In genomic region chr10:22191035-22191434, GRCm38 (mm10) we compare ENCODE assay signal across 15 mouse cellular contexts. TPM values are rescaled to one million over a fixed set of nuclear protein-coding genes. Genes with fewer than 3 reads are reported as not detected.
DNase-seq lines count a peak whose midpoint lies in the region; ATAC-seq and TF ChIP-seq lines count a peak whose summit lies in the region.
"Not testable (repeated sequence)": the region's sequence is repeated elsewhere in the genome, so short reads cannot be mapped to it uniquely, and the experiment has no call there.
"Had no signal": no experiment of that assay in that cellular context is flagged by ENCODE, and none has a peak within 500 bp of the region (broad histone marks: within the 10 kb centered on the region; RNA-seq: fewer than 3 reads in every experiment).

No protein-coding gene starts in this region.

- not testable (repeated sequence) for TF ChIP-seq CTCF in forebrain, postnatal 0 days (IDR thresholded peaks at IDR 0.05; ENCODE audit: low read depth)

- peak; percentile 5 for DNase-seq in ZHBTc4 (ENCODE audit: low read depth, low spot score)
- DNase-seq in forebrain, postnatal 0 days; limb, embryonic 14.5 days (ENCODE audit: low spot score): not testable (repeated sequence)
- peak; percentile 18 for DNase-seq in hindbrain, embryonic 11.5 days (ENCODE audit: low spot score)
- peak; percentile 25 for DNase-seq in retina, postnatal 1 day

- H3K4me2 ChIP-seq in embryonic facial prominence, embryonic 13.5 days = peak overlapping the region; percentile 37
- H3K4me2 ChIP-seq in forebrain, postnatal 0 days (ENCODE audit: low read depth); hindbrain, embryonic 11.5 days (replicated peaks; ENCODE audit: low read depth, low read length); intestine, embryonic 16.5 days (ENCODE audit: low read depth, low read length): not testable (repeated sequence)
- H3K4me2 ChIP-seq in limb, embryonic 14.5 days (replicated peaks; ENCODE audit: low read depth, low read length, severe bottlenecking) = peak overlapping the region; percentile 10; the same call in 1 of the 2 replicates
- peak overlapping the region; percentile 39 for H3K4me2 ChIP-seq in midbrain, embryonic 16.5 days (ENCODE audit: low read length)

- not testable (repeated sequence) for H3K4me3 ChIP-seq in embryonic facial prominence, embryonic 13.5 days; forebrain, postnatal 0 days (ENCODE audit: low read depth, low read length); hindbrain, embryonic 11.5 days (ENCODE audit: low read depth, low read length); intestine, embryonic 16.5 days (ENCODE audit: low read length); limb, embryonic 14.5 days (replicated peaks; ENCODE audit: low read length); midbrain, embryonic 16.5 days (ENCODE audit: low read depth, low read length)

- H3K27me3 ChIP-seq in embryonic facial prominence, embryonic 13.5 days; forebrain, postnatal 0 days (ENCODE audit: insufficient read depth, low read length); hindbrain, embryonic 11.5 days (ENCODE audit: control insufficient read depth, insufficient read depth, low read length); intestine, embryonic 16.5 days (replicated peaks; ENCODE audit: control insufficient read depth, insufficient read depth, low read length); limb, embryonic 14.5 days (ENCODE audit: control insufficient read depth, insufficient read depth, low read length); midbrain, embryonic 16.5 days (ENCODE audit: control insufficient read depth, insufficient read depth, low read depth, low read length): not testable (repeated sequence)

- not testable (repeated sequence) for H3K9me3 ChIP-seq in embryonic facial prominence, embryonic 13.5 days; forebrain, postnatal 0 days (ENCODE audit: low read length); hindbrain, embryonic 11.5 days (ENCODE audit: control insufficient read depth, low read length); intestine, embryonic 16.5 days (ENCODE audit: control insufficient read depth, low read length); limb, embryonic 14.5 days (ENCODE audit: control insufficient read depth, low read length); midbrain, embryonic 16.5 days (replicated peaks; ENCODE audit: control insufficient read depth, low read length, poor library complexity, severe bottlenecking)

- H3K4me1 ChIP-seq in embryonic facial prominence, embryonic 13.5 days; forebrain, postnatal 0 days (ENCODE audit: insufficient read depth); hindbrain, embryonic 11.5 days (replicated peaks; ENCODE audit: control insufficient read depth, insufficient read depth, low read length); intestine, embryonic 16.5 days (ENCODE audit: control insufficient read depth, insufficient read depth, low read length); limb, embryonic 14.5 days (ENCODE audit: control insufficient read depth, insufficient read depth, low read length); midbrain, embryonic 16.5 days (ENCODE audit: control insufficient read depth, insufficient read depth, low read length): not testable (repeated sequence)

- H3K27ac ChIP-seq in embryonic facial prominence, embryonic 13.5 days; forebrain, postnatal 0 days (ENCODE audit: low read depth, low read length); hindbrain, embryonic 11.5 days (ENCODE audit: low read depth, low read length); intestine, embryonic 16.5 days (ENCODE audit: low read length); limb, embryonic 14.5 days (replicated peaks; ENCODE audit: low read depth, low read length); midbrain, embryonic 16.5 days (ENCODE audit: low read length): not testable (repeated sequence)

- 10% methylated on average over 10 of the region's 10 CpGs for WGBS in embryonic facial prominence, embryonic 13.5 days
- 1% methylated on average over 9 of the region's 10 CpGs for WGBS in forebrain, postnatal 0 days
- 3% methylated on average over 6 of the region's 10 CpGs for WGBS in hindbrain, embryonic 11.5 days
- WGBS in intestine, embryonic 16.5 days = 6% methylated on average over 6 of the region's 10 CpGs
- 3% methylated on average over 6 of the region's 10 CpGs for WGBS in limb, embryonic 14.5 days
- 8% methylated on average over 6 of the region's 10 CpGs for WGBS in midbrain, embryonic 16.5 days

- ATAC-seq in embryonic facial prominence, embryonic 13.5 days (ENCODE audit: insufficient number of reproducible peaks, insufficient read depth, low FRiP score, low TSS enrichment, low read depth) = 0 out of 2 replicates have a peak, but pooled peaks have one; percentile 53
- 0 out of 2 replicates have a peak, but pooled peaks have one; percentile 46 for ATAC-seq in forebrain, postnatal 0 days
- peak; percentile 84 for ATAC-seq in hindbrain, embryonic 11.5 days (ENCODE audit: low FRiP score)
- ATAC-seq in intestine, embryonic 16.5 days = peak; percentile 38; the same call in 1 of the 2 replicates
- ATAC-seq in limb, embryonic 14.5 days (ENCODE audit: low FRiP score, low read depth) = not testable (repeated sequence)
- ATAC-seq in midbrain, embryonic 16.5 days = peak; percentile 71

- H3K36me3 ChIP-seq in embryonic facial prominence, embryonic 13.5 days; forebrain, postnatal 0 days (ENCODE audit: insufficient read depth); hindbrain, embryonic 11.5 days (ENCODE audit: control insufficient read depth, insufficient read depth, low read length); intestine, embryonic 16.5 days (ENCODE audit: control insufficient read depth, insufficient read depth, low read length); limb, embryonic 14.5 days (ENCODE audit: control insufficient read depth, insufficient read depth, low read length); midbrain, embryonic 16.5 days (ENCODE audit: control insufficient read depth, insufficient read depth, low read length): not testable (repeated sequence)

- not testable (repeated sequence) for TF ChIP-seq POLR2A in limb, embryonic 14.5 days (IDR thresholded peaks at IDR 0.05; ENCODE audit: borderline replicate concordance, extremely low read depth, insufficient read depth, insufficient read length)

- H3K9ac ChIP-seq in embryonic facial prominence, embryonic 13.5 days; forebrain, postnatal 0 days; hindbrain, embryonic 11.5 days (ENCODE audit: low read depth, low read length); intestine, embryonic 16.5 days (ENCODE audit: low read depth, low read length); limb, embryonic 14.5 days (ENCODE audit: low read depth, low read length, severe bottlenecking); midbrain, embryonic 16.5 days (ENCODE audit: low read depth, low read length): not testable (repeated sequence)

RNA-seq across cellular contexts. Expression of gene H60b, which starts 32.6 kb away (rescaled TPM):
- polyA plus RNA-seq in embryonic facial prominence, embryonic 13.5 days (2015; fragmentation: Nextera tagmentation; extraction: Ambion mirVana) = 0.37 and 1.3 TPM in 2 replicates
- 0.92 and 1.0 TPM in 2 replicates for total RNA-seq in forebrain, postnatal 0 days (2014; rRNA removed)
- 0.15 TPM in 1 of 2 replicates, not detected in the other for polyA plus RNA-seq in forebrain, postnatal 0 days (2015; fragmentation: Nextera tagmentation; extraction: Ambion mirVana)
- polyA plus RNA-seq in hindbrain, embryonic 11.5 days (2014; fragmentation: Nextera tagmentation; extraction: Ambion mirVana) = 1.7 and 2.9 TPM in 2 replicates
- 0.29 and 0.31 TPM in 2 replicates for polyA plus RNA-seq in intestine, embryonic 16.5 days (2015; fragmentation: Nextera tagmentation; extraction: Ambion mirVana)
- 0.85 and 1.3 TPM in 2 replicates for polyA plus RNA-seq in limb, embryonic 14.5 days (2012; rRNA removed)
- 0.68 and 1.2 TPM in 2 replicates for polyA plus RNA-seq in limb, embryonic 14.5 days (2014; fragmentation: Nextera tagmentation; extraction: Ambion mirVana)
- 0.35 and 0.57 TPM in 2 replicates for polyA plus RNA-seq in midbrain, embryonic 16.5 days (2015; fragmentation: Nextera tagmentation; extraction: Ambion mirVana)
- total RNA-seq: CH12.LX; gastrocnemius, adult 8-10 months; heart, adult 2 months; heart, postnatal 4 days; layer of hippocampus, adult 18-20 months had no signal
- polyA plus RNA-seq: heart, adult 2 months; liver, embryonic 16.5 days had no signal

RNA-seq across cellular contexts. Expression of gene Raet1e, which starts 32.7 kb away (rescaled TPM):
- 5.8 and 6.6 TPM in 2 replicates for polyA plus RNA-seq in embryonic facial prominence, embryonic 13.5 days (2015; fragmentation: Nextera tagmentation; extraction: Ambion mirVana)
- total RNA-seq in forebrain, postnatal 0 days (2014; rRNA removed) = 0.85 TPM in 1 of 2 replicates, not detected in the other
- 0.16 and 0.52 TPM in 2 replicates for polyA plus RNA-seq in forebrain, postnatal 0 days (2015; fragmentation: Nextera tagmentation; extraction: Ambion mirVana)
- polyA plus RNA-seq in hindbrain, embryonic 11.5 days (2014; fragmentation: Nextera tagmentation; extraction: Ambion mirVana) = 10.7 and 11.7 TPM in 2 replicates
- 3.9 and 4.1 TPM in 2 replicates for polyA plus RNA-seq in intestine, embryonic 16.5 days (2015; fragmentation: Nextera tagmentation; extraction: Ambion mirVana)
- 5.5 and 6.2 TPM in 2 replicates for polyA plus RNA-seq in limb, embryonic 14.5 days (2012; rRNA removed)
- 7.3 and 8.5 TPM in 2 replicates for polyA plus RNA-seq in limb, embryonic 14.5 days (2014; fragmentation: Nextera tagmentation; extraction: Ambion mirVana)
- polyA plus RNA-seq in midbrain, embryonic 16.5 days (2015; fragmentation: Nextera tagmentation; extraction: Ambion mirVana) = 0.46 and 1.2 TPM in 2 replicates
- total RNA-seq: heart, adult 2 months; layer of hippocampus, adult 18-20 months had no signal
- polyA plus RNA-seq: activated CD4-positive, CD25-positive, alpha-beta regulatory T cell, adult 4 months had no signal

RNA-seq across cellular contexts. Expression of gene E030030I06Rik, which starts 42.0 kb away (rescaled TPM):
- polyA plus RNA-seq in embryonic facial prominence, embryonic 13.5 days (2015; fragmentation: Nextera tagmentation; extraction: Ambion mirVana) = 18.9 and 20.0 TPM in 2 replicates
- total RNA-seq in forebrain, postnatal 0 days (2014; rRNA removed) = not detected in 2 replicates
- polyA plus RNA-seq in forebrain, postnatal 0 days (2015; fragmentation: Nextera tagmentation; extraction: Ambion mirVana) = 1.5 and 1.7 TPM in 2 replicates
- 15.1 and 16.6 TPM in 2 replicates for polyA plus RNA-seq in hindbrain, embryonic 11.5 days (2014; fragmentation: Nextera tagmentation; extraction: Ambion mirVana)
- polyA plus RNA-seq in intestine, embryonic 16.5 days (2015; fragmentation: Nextera tagmentation; extraction: Ambion mirVana) = 28.0 and 30.0 TPM in 2 replicates
- polyA plus RNA-seq in limb, embryonic 14.5 days (2012; rRNA removed) = 10.6 and 12.3 TPM in 2 replicates
- 16.7 and 23.1 TPM in 2 replicates for polyA plus RNA-seq in limb, embryonic 14.5 days (2014; fragmentation: Nextera tagmentation; extraction: Ambion mirVana)
- polyA plus RNA-seq in midbrain, embryonic 16.5 days (2015; fragmentation: Nextera tagmentation; extraction: Ambion mirVana) = 1.9 and 2.9 TPM in 2 replicates
